Mouse (Mus musculus): ENCODE results near the gene Gpr146. TPM values are rescaled to one million over a fixed set of nuclear protein-coding genes. Genes with fewer than 3 reads are reported as not detected.

Gpr146 gene
- total RNA-seq, 1 experiment from 2014 or later = 5.4 TPM

Other genes with a start within 250 kb of the Gpr146 start
- gene Prkar1b, start 227.7 kb upstream of the Gpr146 start, total RNA-seq (2017) = not detected in 2 replicates
- 9.7 and 11.9 TPM in 2 replicates for gene Dnaaf5, start 227.5 kb upstream of the Gpr146 start, total RNA-seq (2017)
- 51.7 and 60.4 TPM in 2 replicates for gene Sun1, start 177.1 kb upstream of the Gpr146 start, total RNA-seq (2017)
- gene Get4, start 125.4 kb upstream of the Gpr146 start, total RNA-seq (2017) = 13.4 and 31.2 TPM in 2 replicates
- 15.8 and 25.8 TPM in 2 replicates for gene Adap1, start 52.1 kb upstream of the Gpr146 start, total RNA-seq (2017)
- gene Cox19, start 26.3 kb upstream of the Gpr146 start, total RNA-seq (2017) = 10.9 and 17.8 TPM in 2 replicates
- not detected in 2 replicates for gene Cyp2w1, start 25.1 kb upstream of the Gpr146 start, total RNA-seq (2017)
- 0.53 and 1.6 TPM in 2 replicates for gene C130050O18Rik, start 27.6 kb downstream of the Gpr146 start, total RNA-seq (2017)
- gene Gper1, start 45.5 kb downstream of the Gpr146 start, total RNA-seq (2017) = not detected in 2 replicates
- 49.9 and 55.0 TPM in 2 replicates for gene 3110082I17Rik, start 82.8 kb downstream of the Gpr146 start, total RNA-seq (2017)
- 12.5 and 24.4 TPM in 2 replicates for gene Zfand2a, start 106.9 kb downstream of the Gpr146 start, total RNA-seq (2017)
- gene Uncx, start 165.8 kb downstream of the Gpr146 start, total RNA-seq (2017) = not detected in 2 replicates